Mouse (Mus musculus) CH12.LX (cell line): Measurements from ENCODE around the gene Csk. TPM values are rescaled to one million over a fixed set of nuclear protein-coding genes. Genes with fewer than 3 reads are reported as not detected.

Experiments
- DNase-seq: peaks from one replicate; pipeline ENCODE4 v3.0.0-alpha.2; 2013; ENCODE audit errors: extremely low read depth
- H3K27ac ChIP-seq: 2 replicates; pipeline ENCODE4 v1.5.1; 2012; ENCODE audit warnings: low read depth, mild to moderate bottlenecking, control low read depth, moderate library complexity; ENCODE audit not compliant: insufficient read depth
- H3K27me3 ChIP-seq: replicated peaks from 2 replicates; pipeline ENCODE3; 2012; ENCODE audit warnings: inconsistent platforms
- H3K36me3 ChIP-seq, 2 experiments: replicated peaks in 1 of 2; 2 replicates each; pipeline versions ENCODE3 to v1.6.1; 2012; ENCODE audit warnings: inconsistent platforms in 1 of 2, low read length in 1 of 2, mild to moderate bottlenecking in 1 of 2, mixed read lengths in 1 of 2, moderate library complexity in 1 of 2; ENCODE audit not compliant: control insufficient read depth in 1 of 2, insufficient read depth in 1 of 2
- H3K4me1 ChIP-seq, 2 experiments: 2 replicates each; pipeline ENCODE4 v1.6.1; 2012; ENCODE audit warnings: inconsistent platforms in 1 of 2, moderate library complexity in 1 of 2; ENCODE audit not compliant: insufficient read depth in 2 of 2, control insufficient read depth in 1 of 2
- H3K4me2 ChIP-seq: 2 replicates; pipeline ENCODE4 v1.6.1; 2012; ENCODE audit warnings: low read depth, mild to moderate bottlenecking, control low read depth; ENCODE audit not compliant: poor library complexity, insufficient read depth, severe bottlenecking
- H3K4me3 ChIP-seq, 3 experiments: fragments of 150-350 bp in 1 of 3; sonication (generic) in 1 of 3; replicated peaks in 1 of 3; 2 replicates each; pipeline versions ENCODE3 to v1.5.1; 2011 to 2012; ENCODE audit warnings: low read depth in 2 of 3, low read length in 2 of 3, mild to moderate bottlenecking in 2 of 3, moderate library complexity in 2 of 3, control low read depth in 1 of 3, improper control_type of control experiment in 1 of 3, inconsistent platforms in 1 of 3, mixed read lengths in 1 of 3; ENCODE audit not compliant: poor library complexity in 1 of 3
- H3K79me2 ChIP-seq: replicated peaks from 2 replicates; pipeline ENCODE4 v1.6.1; 2012; ENCODE audit warnings: mild to moderate bottlenecking, moderate library complexity; ENCODE audit not compliant: control insufficient read depth, poor library complexity, insufficient read depth, severe bottlenecking; ENCODE audit errors: extremely low read depth
- H3K9ac ChIP-seq: 2 replicates; pipeline ENCODE4 v1.6.1; 2012; ENCODE audit warnings: low read depth, mild to moderate bottlenecking, control low read depth, moderate library complexity; ENCODE audit not compliant: insufficient read depth
- H3K9me3 ChIP-seq: replicated peaks from 2 replicates; pipeline ENCODE3; 2012; ENCODE audit warnings: low read length, inconsistent platforms, mixed read lengths
- CHD2 ChIP-seq: IDR thresholded peaks from 2 replicates; pipeline ENCODE4 v1.6.1; 2011; ENCODE audit warnings: low read length, improper control_type of control experiment
- CTCF ChIP-seq, 2 experiments: IDR thresholded peaks in 1 of 2; conservative IDR thresholded peaks in 1 of 2; 2 replicates each; pipeline ENCODE4 v1.5.1; 2011 to 2012; ENCODE audit warnings: low read depth in 2 of 2, low read length in 2 of 2, improper control_type of control experiment in 1 of 2, inconsistent platforms in 1 of 2, mild to moderate bottlenecking in 1 of 2, moderate library complexity in 1 of 2
- EP300 ChIP-seq: IDR thresholded peaks from 2 replicates; pipeline ENCODE4 v1.6.1; 2011; ENCODE audit warnings: low read length, improper control_type of control experiment
- GABPA ChIP-seq: IDR thresholded peaks from 2 replicates; pipeline ENCODE4 v1.6.1; 2012; ENCODE audit warnings: low read depth, low read length, improper control_type of control experiment, inconsistent platforms; ENCODE audit not compliant: insufficient replicate concordance
- HCFC1 ChIP-seq: IDR thresholded peaks from 2 replicates; pipeline ENCODE4 v1.6.1; 2012; ENCODE audit warnings: low read depth, mild to moderate bottlenecking, inconsistent platforms, low read length, improper control_type of control experiment
- IRF4 ChIP-seq: IDR thresholded peaks from 2 replicates; pipeline ENCODE4 v1.6.1; 2014; ENCODE audit warnings: low read depth, mild to moderate bottlenecking, inconsistent platforms, low read length, improper control_type of control experiment
- JUN ChIP-seq: IDR thresholded peaks from 2 replicates; pipeline ENCODE4 v1.6.1; 2011; ENCODE audit warnings: low read depth, mild to moderate bottlenecking, low read length, improper control_type of control experiment, moderate library complexity; ENCODE audit not compliant: insufficient read depth
- KAT2A ChIP-seq: IDR thresholded peaks from 2 replicates; pipeline ENCODE4 v1.6.1; 2012; ENCODE audit warnings: low read length, improper control_type of control experiment, inconsistent platforms; ENCODE audit not compliant: insufficient replicate concordance
- MAX ChIP-seq: IDR thresholded peaks from 2 replicates; pipeline ENCODE4 v1.6.1; 2011; ENCODE audit warnings: low read length, improper control_type of control experiment
- MAZ ChIP-seq: IDR thresholded peaks from 2 replicates; pipeline ENCODE4 v1.6.1; 2012; ENCODE audit warnings: low read depth, mild to moderate bottlenecking, inconsistent platforms, low read length, improper control_type of control experiment, moderate library complexity
- MXI1 ChIP-seq: IDR thresholded peaks from 2 replicates; pipeline ENCODE4 v1.6.1; 2011; ENCODE audit warnings: mild to moderate bottlenecking, low read depth, low read length, improper control_type of control experiment
- MYC ChIP-seq: IDR thresholded peaks from 2 replicates; pipeline ENCODE4 v1.6.1; 2011; ENCODE audit warnings: low read depth, mild to moderate bottlenecking, improper control_type of control experiment, low read length
- NELFE ChIP-seq: IDR thresholded peaks from 2 replicates; pipeline ENCODE4 v1.6.1; 2011; ENCODE audit warnings: low read depth, low read length, improper control_type of control experiment
- POLR2AphosphoS2 ChIP-seq: IDR thresholded peaks from 2 replicates; pipeline ENCODE4 v1.6.1; 2011; ENCODE audit warnings: low read depth, low read length, improper control_type of control experiment
- TCF12 ChIP-seq: IDR thresholded peaks from 2 replicates; pipeline ENCODE4 v1.6.1; 2014; ENCODE audit warnings: low read depth, mild to moderate bottlenecking, inconsistent platforms, low read length, improper control_type of control experiment
- UBTF ChIP-seq: IDR thresholded peaks from 2 replicates; pipeline ENCODE4 v1.6.1; 2012; ENCODE audit warnings: low read depth, mild to moderate bottlenecking, inconsistent platforms, low read length, improper control_type of control experiment, moderate library complexity
- USF2 ChIP-seq: conservative IDR thresholded peaks from 2 replicates; pipeline ENCODE4 v1.6.1; 2011; ENCODE audit warnings: low read depth, low read length, improper control_type of control experiment
- ZC3H11A ChIP-seq: IDR thresholded peaks from 2 replicates; pipeline ENCODE4 v1.6.1; 2012; ENCODE audit warnings: low read depth, mild to moderate bottlenecking, inconsistent platforms, low read length, improper control_type of control experiment
- ZKSCAN1 ChIP-seq: IDR thresholded peaks from 2 replicates; pipeline ENCODE4 v1.6.1; 2012; ENCODE audit warnings: low read depth, inconsistent platforms, low read length, improper control_type of control experiment, borderline replicate concordance
- ZNF384 ChIP-seq: IDR thresholded peaks from 2 replicates; pipeline ENCODE4 v1.6.1; 2012; ENCODE audit warnings: low read depth, low read length, improper control_type of control experiment, inconsistent platforms
- dilution Hi-C: fragments of 300-500 bp; cut with MboI; formaldehyde crosslinking; loops from 2 replicates; pipeline ENCODE4 v1.14.3; 2020; ENCODE audit warnings: low sequenced_read_pairs; ENCODE audit not compliant: extremely low pct_unique_long_range_greater_than_20kb, extremely low pct_ligation_motif_present
- in situ Hi-C: fragments of 300-500 bp; cut with MboI; formaldehyde crosslinking; loops from 3 replicates; pipeline ENCODE4 v1.14.3; 2019; ENCODE audit warnings: low sequenced_read_pairs, low pct_ligation_motif_present, low pct_unique_long_range_greater_than_20kb, mixed read lengths
- polyA plus RNA-seq: library from polyadenylated mRNA; unstranded; fragments of >175 nt; gene quantifications from 2 replicates; pipeline ENCODE4 v1.2.1, GENCODE M21; 2012; ENCODE audit warnings: low read depth; ENCODE audit not compliant: insufficient read length
- total RNA-seq, 2 experiments: library from RNA; depleted of rRNA; stranded (reverse); fragments of 300-350 nt in 1 of 2; fragments of >200 nt in 1 of 2; gene quantifications; 2 replicates each; pipeline ENCODE4 v1.2.3; 2012 to 2014

Gene Csk
- total and polyA plus RNA-seq, 3 experiments: 111 to 153 (median 111) TPM

DNA sequence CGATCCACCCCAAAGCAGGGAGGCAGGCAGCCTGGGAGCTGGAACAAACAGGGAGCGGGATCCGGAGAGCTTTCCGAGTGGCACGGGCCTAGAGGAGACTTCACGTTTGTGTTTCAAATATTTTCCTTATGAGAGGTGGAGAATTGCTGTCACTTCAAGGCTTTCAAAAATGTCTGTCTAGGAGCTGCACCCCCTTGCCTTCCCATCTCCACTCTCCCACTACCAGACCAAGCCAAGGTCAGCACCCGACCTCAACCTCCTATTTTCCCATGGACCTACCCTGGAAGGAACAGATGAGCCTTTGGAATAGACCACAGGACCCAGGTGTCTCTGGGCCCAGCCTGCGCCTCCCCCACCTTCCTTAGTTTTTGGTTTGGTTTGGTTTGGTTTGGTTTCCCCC lies 56.2 kb downstream of the Csk start:
- Histone ChIP-seq H3K27me3 (no peaks in the 10 kb centered on the region), H3K9ac (no peak overlapping the region), H3K4me2 (no peak overlapping the region), H3K4me3 (no peak overlapping the region), H3K36me3 (peaks cover 32 to 51% of the 10 kb centered on the region in 2 experiments), H3K9me3 (no peaks in the 10 kb centered on the region), H3K79me2 (no peaks in the 10 kb centered on the region), H3K27ac (no peak overlapping the region), H3K4me1 (peaks cover 6 to 10% of the 10 kb centered on the region in 2 experiments)
- dilution Hi-C loops: no loop called here
- DNase-seq: no peak
- TF ChIP-seq KAT2A (no peak), MAX (no peak), MXI1 (no peak), ZC3H11A (no peak), USF2 (no peak), UBTF (no peak), ZNF384 (no peak), ZKSCAN1 (no peak), JUN (no peak), MAZ (no peak), HCFC1 (no peak), NELFE (no peak), CTCF (conservative IDR thresholded peaks at IDR 0.05 in 1 of 2, IDR thresholded peaks at IDR 0.05 in 1 of 2; ENCODE audit: low read depth in 2 of 2, low read length in 2 of 2) (no peak), IRF4 (no peak), CHD2 (no peak)
- in situ Hi-C loops: no loop called here

DNA sequence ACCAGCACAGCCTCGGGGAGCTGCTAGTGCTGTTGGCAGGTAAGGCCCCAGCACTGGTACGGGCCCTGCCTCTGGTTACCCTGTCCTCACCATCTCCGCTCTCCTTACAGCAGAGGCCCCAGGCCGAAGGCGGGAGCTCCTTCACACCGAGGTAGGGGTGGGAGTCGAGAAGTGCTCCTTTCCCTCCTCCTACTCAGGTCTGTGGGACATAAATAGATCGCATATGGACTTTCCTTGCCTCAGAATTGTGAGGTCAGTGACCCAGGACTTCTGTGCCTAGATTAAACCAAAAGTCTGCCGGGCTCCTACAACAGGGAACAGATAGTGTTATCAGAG lies 59.3 kb downstream of the Csk start:
- no peaks in the 10 kb centered on the region for H3K27me3 ChIP-seq
- dilution Hi-C loops (no loop called here), in situ Hi-C loops (loop anchor here (5.0 kb wide), 1 partner anchor 63 kb away; no protein-coding TSS in a partner anchor)
- H3K4me1 ChIP-seq: peaks cover 0 to 15% of the 10 kb centered on the region in 2 experiments; a peak in 2 of 4 replicates
- no peak overlapping the region for H3K4me3 ChIP-seq
- H3K27ac ChIP-seq: no peak overlapping the region
- H3K9ac ChIP-seq: no peak overlapping the region
- H3K9me3 ChIP-seq: no peaks in the 10 kb centered on the region
- TF ChIP-seq IRF4 (no peak), EP300 (no peak), TCF12 (no peak), GABPA (no peak), MYC (no peak), MXI1 (no peak), ZKSCAN1 (no peak), POLR2AphosphoS2 (no peak)
- peaks cover 34 to 63% of the 10 kb centered on the region in 2 experiments for H3K36me3 ChIP-seq
- no peaks in the 10 kb centered on the region for H3K79me2 ChIP-seq
- DNase-seq: no peak
- no peak overlapping the region for H3K4me2 ChIP-seq
